Mouse (Mus musculus) monocyte, adult 5-6 weeks (primary cell): Measurements from ENCODE around the gene Dio3. TPM values are rescaled to one million over a fixed set of nuclear protein-coding genes. Genes with fewer than 3 reads are reported as not detected.

ENCODE experiments used
- ATAC-seq: fragments of 153-309, 156-312 bp; replicated peaks from 2 replicates; pipeline ENCODE4 v1.8.0; 2017; ENCODE audit warnings: mild to moderate bottlenecking; ENCODE audit not compliant: low TSS enrichment, insufficient number of reproducible peaks, severe bottlenecking, poor library complexity, low FRiP score
- total RNA-seq: library from RNA; stranded (forward); fragments of 200-1000, 200-491, 200-594 nt; gene quantifications from 3 replicates; pipeline ENCODE4 v1.2.3, GENCODE M21; 2017

Gene Dio3
- not detected in 3 replicates for total RNA-seq

DNA sequence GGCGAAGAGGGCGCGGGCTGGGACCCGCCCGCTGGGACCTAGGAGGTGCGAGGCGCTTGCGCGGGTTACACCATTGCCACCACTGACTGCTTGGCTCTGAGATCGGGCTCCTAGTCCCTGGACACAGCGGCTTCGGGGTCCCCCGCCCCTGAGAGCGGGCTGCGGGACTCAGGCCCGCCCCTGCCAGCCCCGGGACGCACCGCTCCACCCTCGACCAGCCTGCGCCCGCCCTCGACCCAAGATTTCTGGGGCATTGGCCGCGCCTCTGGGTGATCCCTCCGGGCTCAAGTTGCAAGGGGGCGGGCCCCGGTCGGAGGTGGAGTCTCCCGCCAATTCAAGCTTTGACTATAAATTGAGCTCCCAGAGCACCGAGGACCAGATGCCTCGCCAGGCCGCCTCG lies at the start of gene Dio3:
Gene Dio3 (plus strand): TSS at position 216 of the 400 bp plus-strand sequence.
- ATAC-seq, result no peak

DNA sequence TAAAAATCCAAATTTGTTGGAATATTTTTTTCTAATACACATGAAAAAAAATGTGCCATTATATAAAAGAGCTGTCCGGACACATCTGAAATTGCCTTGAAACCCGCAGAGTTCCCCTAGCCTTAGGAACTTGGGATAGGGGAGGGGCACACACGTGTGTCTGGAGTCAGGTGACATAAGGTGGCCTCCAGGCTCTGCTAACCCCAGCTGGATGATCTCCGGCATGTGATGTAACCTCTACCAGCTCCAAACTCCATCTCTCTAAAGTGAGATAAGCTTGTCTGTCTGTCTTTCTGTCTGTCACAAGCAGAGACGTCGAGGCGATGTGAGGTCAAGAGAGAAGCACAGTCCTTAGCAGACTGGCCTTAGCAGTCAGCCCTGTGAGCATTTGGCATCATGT lies 48.6 kb upstream of the Dio3 start:
- no peak for ATAC-seq

DNA sequence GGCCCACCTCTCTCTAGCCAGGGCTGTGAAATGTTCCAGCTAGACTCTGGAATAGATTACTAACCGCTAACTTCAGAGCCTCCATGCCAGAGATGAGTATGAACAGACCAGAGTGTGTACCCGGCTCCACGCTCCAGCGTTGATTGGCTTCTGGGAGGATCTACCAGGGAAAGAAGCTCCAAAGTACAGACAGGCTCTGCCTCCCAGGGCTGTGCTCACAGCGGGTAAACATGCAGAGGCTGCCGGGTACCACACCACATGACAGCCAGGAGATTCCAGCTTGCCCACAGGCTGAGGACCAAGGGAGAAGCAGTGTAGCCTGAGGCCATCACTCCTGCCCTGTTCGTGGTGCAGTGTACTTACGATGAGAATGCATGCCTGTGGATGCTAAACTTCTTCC lies 48.1 kb upstream of the Dio3 start:
- ATAC-seq, result no peak

DNA sequence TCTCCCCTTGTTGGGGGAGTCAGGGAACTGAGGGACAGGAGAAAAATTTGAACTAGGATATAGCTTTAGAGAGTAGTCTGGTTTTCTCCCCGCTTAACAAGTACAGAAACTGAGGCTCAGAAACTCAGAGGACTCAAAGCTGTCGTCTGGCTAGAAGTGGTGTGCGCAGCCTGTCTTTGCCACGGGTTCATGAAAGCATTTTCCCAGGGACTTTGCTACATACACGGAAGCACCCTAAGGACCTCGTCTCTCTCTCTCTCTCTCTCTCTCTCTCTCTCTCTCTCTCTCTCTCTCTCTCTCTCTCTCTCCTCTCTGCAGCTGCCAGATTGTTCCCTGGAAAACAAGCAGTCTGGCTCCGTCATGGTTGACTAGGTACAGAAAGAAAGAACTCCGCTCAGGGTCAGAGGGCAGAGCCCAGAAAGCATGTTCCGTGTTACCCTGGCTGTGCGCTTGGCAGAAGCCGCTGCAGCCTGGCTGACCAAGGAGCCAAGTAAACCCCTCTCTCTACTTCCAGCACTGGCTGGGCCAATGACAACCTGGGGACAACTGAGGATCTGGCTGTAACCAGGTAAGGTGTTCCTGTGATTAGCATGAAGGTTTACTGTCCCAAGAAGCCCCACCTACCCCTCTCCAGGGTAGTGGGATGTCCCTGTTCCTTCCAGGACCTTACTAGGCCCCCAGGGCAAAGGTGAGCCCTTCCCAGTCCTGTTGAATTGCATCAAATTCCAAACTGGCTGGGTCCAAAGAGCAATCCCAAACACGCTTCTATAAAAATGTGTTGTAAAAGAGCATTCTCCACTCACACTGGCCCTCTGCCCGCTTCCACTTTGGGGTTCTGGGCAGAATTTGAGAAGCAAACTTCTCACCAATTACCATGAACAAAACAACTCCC lies 46.9 kb upstream of the Dio3 start:
- ATAC-seq, result no peak

DNA sequence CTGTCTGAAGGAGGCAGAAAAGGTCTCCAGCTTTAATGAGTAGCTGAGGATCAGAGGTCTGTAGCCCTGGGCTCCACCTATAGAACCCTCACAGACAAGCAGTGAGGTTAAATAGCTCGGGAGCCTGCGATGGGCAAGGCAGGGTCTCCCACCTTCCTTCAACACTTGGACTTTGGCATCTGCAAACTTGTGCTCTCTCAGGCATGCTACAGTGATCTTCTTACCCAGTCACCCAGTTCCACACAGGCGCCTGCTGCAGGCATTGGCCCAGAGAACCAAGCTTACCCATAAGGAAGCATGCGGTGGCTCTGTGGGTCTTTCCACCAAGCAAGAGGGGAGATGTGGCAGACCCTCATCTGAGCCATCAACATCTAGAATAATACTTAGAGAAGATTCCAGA lies 43.0 kb upstream of the Dio3 start:
- ATAC-seq, result no peak

DNA sequence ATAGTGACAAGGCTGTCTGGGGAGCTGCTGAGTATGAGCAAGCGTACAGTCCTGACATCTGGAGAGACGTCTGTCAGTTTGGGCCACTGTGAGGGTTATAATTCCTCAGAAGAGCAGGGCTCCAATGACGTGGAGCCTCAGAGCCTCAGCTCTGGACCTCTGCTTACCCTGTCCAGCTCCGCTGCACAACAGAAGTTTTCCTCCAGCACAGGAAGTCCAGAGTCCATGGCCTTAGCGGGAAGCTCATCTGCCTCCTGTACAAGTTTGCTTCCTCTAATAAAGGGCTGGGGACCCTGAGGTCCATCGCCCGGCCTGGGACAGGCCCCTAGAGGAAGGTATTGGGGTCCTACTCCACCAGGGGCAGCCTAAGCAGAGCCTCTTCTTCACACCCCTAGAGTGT lies 41.8 kb upstream of the Dio3 start:
- ATAC-seq, result no peak

DNA sequence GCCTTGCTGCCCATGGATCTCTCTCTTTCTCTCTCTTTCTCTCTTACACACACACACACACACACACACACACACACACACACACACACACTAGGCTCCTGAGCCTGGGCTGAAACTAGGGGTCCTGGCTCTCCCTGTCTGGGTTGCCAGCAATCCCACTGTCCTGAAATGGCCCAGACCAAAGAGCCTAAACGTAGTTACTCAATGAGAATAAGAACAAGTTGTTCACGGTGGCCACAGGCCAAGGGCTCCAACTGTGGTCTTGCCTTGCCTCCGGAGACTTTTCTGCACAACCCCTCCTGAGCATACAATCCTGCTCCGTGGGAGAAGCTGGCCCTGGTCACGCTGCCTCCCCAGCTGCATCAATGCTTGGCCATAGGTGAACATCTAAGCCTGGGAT lies 39.5 kb upstream of the Dio3 start:
- no peak for ATAC-seq

DNA sequence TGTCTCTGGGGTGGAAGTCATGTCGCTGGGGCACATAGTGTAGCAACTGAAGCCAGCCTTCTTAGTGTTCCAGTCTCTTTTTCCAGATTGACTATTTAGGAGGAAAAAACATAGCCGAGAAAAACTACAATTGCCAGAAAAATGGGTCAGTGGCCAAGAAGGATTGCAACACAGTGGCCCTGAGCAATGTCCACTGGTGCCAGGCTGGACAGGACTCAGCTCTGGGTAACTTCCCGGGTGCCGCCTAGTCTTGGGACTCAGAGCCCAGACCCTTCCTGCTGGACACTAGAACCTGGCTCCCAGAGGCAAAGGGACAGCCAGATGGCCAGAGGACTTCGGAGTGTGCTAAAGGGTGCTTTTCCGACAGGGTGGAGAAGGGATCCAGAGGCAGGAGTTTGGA lies 34.3 kb upstream of the Dio3 start:
- ATAC-seq, result no peak

DNA sequence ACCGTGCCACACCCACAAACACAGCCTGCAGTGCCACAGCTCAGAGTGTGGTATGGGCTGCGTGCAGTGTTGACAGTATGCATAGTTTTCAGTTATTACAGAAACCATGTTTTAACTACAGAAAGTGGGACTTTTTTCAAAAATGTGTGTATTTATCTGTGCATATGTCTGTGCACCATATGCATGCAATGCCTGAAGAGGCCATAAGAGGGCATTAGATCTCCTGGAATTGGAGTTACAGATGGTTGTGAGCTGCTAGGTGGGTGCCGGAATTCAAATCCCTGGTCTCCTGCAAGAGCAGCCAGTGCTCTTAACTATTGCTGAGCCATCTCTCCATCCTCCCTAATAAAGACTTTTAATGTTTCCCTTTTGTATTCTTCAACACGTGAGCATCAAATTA lies 33.4 kb upstream of the Dio3 start:
- no peak for ATAC-seq

DNA sequence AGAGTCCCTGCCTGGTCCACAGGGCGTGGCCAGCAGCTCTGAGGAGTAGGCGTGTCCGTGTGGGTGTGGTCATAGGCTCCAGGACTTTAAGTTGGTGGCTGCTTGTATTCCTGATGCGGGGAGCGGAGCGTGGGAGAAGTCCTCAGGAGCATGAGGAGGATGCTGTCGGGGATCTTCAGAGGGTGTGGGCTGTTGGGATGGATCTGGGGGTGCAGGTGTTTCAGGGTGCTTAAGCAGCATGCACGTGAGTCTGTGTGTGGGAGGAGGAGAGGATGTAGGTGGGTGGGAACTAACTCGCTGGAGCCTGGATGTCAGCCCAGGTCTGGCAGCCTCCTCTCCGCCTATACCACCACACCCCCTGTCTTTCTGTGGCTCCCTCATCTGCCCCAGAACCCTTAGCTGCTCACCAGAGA lies 26.7 kb upstream of the Dio3 start:
- 0 out of 2 replicates have a peak, but pooled peaks have one; percentile 9 for ATAC-seq

DNA sequence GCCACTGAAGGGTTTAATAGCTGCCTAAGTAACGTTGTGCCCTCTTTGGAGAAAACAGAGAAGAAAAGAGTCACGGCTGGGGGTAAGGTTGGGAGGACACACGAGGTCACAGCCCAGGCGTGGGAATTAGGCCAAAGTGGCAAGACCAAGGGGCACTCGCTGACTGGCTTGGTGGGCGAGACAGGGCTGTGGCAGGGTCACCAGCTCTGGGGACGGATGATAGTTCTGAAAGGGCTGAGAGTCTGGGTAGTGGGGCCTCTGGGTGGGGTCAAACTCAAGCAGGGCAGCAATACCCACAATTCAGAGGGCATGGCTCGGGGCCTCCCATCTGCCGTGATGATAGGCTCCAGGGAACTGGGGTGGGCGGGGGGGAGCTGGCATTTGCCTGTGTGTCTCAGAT lies 23.1 kb upstream of the Dio3 start:
- ATAC-seq, result no peak

DNA sequence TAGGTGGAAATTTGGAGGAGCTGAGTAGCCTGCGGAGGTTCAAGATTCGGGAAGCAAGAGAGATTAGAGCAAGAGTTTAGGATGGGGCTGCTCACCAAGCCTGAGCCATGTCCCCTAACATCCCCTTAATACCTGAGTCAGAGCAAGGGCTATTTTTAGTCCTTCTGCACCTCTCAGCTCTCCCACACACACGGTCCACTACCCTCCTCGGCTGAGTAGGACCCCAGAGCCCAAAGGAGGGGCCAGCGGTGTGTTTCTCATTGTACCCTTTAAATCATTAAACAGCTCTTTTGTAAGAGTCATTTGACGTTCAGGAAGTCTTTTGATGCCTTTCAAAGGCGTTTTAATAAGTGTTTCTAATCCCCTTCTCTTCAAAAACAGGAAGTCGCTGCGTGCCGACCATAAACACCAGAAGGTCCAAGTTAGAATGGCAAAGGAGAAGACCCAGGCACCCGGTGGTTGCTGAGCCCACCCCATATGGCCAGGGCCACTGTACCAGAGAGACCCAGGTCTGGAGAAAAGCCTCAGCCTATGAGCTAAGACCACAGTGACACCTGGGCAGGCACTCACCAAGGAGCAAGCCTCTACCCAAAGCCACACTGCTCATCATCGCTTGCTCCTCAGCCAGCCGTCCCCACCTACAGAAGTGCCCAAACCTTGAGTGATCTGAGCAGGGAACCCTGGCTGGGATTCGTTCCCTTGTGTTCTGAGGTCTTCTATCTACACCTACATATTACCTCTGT lies 22.2 kb upstream of the Dio3 start:
- no peak for ATAC-seq

DNA sequence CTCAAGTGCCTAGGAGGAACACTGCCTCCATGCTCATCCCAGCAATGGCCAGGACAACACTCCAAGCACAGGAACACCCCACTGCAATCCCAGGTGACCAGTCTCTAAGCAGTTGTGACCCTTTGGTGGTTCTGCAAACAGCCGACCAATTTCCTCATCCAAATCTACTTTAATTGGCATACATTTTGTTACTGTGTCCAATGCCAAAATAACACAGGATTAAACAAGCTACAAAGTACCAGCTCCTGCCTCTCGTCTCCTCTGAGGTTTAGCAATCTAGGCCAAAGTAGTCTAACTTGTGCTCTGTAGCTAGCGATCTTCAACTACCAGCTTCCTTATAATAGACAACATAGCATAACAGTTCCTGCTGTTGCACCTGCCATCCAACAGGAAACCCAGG lies 10.6 kb upstream of the Dio3 start:
- no peak for ATAC-seq

DNA sequence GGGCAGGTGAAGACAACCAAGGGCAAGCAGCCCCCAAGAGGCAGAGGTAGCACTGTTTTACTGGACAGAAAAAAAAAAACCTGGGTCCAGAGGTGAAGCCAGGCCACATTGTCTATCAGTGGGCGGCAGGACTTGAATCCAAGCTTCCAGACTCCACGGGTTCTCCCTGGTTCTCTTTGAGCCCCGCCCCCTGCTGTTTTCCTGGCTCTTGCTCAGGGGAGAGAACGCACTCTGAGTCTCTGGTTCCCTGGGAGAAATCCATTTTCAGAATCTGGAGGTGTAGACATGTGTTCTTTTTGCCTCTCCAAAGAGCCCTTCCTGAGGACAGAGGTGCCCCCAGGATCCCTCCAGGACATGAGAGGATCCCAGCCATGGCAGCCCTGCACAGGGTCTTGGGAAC lies 9.2 kb upstream of the Dio3 start:
- ATAC-seq, result no peak

DNA sequence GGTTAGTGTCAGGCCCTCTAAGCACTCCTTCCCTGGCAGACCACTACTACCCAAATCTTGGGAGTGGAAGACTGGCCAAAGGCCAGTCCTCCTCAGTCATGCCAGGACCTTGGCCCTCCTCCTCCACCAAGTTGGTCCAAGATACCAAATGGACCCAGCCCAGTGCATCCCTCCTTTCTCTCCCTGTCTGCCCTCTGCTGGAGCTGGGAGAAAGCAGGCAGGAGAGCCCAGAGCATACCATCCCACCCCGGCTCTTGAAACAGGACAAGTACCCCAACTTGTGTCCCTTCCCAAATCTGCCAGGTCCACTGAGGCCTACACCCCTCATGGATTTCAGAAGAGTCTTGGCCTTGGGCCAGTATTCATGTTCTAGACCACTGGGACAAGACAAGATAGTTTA lies 2.8 kb upstream of the Dio3 start:
- ATAC-seq, result no peak

DNA sequence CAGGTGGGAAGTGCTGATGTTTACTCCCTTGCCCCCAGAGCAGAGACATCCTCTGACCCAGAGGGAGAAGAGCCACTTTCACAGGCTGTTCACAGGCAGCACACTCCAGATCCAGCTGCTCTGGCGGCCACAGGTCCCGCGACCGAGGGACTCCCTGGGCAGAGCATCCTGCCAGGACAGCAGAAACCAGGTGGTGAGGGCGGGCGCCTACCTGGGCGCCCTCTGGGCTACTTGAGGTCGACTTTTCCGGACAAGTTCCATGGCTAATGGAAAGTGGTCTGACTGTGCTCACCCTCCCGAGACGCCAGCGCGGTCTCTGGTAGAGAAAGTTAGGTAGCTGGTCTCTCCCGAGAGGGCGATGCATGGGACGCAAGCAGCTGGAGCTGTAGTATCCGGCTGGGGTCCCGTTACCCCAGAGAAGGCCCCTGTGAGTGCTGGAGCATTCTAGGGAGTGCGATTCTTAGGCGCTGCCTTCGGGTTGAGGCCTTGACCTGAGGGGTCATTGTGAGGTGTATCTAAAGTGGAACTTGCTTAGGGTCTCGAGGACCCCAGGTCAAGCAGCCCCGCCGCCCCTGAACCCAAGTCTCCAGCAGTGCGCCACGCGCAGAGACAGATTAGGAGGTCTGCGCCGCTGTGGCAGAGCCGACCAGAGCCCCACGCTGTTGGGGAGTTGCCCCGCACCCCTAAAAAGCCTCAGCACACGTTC lies 1.5 kb upstream of the Dio3 start:
- no peak for ATAC-seq

DNA sequence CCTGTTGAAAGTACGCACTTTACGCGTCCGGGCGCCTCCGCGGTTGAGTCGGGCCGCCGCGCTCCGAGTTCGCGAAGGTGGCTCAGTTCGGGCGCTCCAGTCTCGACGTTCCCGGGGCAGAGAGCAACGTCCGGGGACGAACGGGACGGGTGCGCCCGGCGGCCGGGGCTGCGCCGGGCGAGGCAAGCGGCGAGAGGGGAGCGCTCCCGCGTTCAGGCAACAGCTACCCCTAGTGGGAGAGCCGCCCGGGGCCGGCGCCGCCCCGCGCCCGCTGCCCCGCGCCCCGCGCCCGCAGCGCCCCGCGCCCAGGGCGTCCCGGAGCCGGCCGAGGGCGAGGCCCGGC lies 932 bp upstream of the Dio3 start:
- ATAC-seq, result no peak

DNA sequence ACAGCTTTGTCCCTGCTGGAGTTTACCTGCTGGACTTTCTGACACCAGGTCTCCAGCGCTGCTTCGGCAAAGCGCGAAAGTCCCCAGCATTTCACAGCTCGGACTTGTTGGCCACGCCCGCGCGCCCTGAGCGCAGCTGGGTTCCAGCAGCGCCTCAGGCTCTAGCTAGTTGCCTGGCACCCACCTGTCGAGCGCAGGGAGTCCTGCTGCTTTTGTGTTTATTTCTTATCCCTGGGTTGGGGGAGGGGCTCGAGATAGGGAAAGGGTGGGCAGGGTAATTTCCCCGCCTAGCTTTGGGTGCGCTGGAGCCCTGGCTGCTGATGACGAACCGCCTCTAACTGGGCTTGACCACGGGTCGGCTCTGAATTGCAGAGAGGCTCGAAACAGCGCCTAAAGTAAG lies 1.5 kb downstream of the Dio3 start:
- ATAC-seq, result no peak

DNA sequence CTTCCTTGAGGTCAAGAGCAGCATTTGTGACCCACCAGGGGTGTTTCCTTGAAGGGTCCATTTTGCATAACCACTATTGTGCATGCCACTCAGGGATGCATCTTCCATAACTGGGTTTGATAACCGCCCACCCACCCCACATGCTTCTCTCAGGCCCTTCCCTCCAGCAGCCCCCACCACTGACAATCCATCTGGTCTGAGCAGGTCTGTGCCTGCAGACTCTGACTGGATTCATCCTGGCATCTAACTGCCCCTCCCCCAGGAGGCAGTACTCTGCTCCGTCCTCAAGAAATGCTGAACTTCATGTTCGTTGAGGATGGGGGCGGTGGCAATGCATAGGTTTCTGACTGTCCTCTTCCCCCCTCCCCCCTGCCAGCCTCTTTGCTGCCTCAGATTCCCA lies 4.9 kb downstream of the Dio3 start:
- ATAC-seq, result no peak

DNA sequence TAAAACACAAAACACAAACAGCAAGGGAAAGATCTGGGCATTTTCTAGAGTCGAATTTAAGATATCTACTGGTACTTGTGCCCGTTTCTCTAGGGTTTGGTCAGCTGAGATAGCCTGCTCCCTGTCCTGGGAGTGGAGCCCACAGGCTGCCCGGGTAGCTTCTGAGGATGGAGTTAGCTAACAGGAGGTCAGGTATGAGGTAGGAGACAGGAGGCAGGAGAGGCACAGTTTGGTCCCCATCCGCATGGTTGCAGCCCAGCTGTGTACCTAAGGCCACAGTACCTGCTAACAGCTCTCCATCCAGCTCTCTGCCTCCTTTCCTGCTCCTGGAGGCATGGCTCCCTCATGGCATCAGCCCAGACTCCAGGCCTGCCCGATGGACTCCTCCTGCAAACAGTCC lies 13.9 kb downstream of the Dio3 start:
- no peak for ATAC-seq
